Mouse (Mus musculus): Measurements from ENCODE around the gene Grin2a. TPM values are rescaled to one million over a fixed set of nuclear protein-coding genes. Genes with fewer than 3 reads are reported as not detected.
"Not testable (repeated sequence)": the region's sequence is repeated elsewhere in the genome, so short reads cannot be mapped to it uniquely, and the experiment has no call there.

Grin2a gene
- polyA plus RNA-seq, 2 experiments: not detected

GRCm38 (mm10) chr16:9616807-9617206 is 378.6 kb downstream of the Grin2a start:
- Histone ChIP-seq H3K27ac (no peak overlapping the region), H3K4me1 (replicated peaks; ENCODE audit: control insufficient read depth in 2 of 2, insufficient read depth in 2 of 2, low read length in 1 of 2) (no peaks in the 10 kb centered on the region), H3K27me3 (ENCODE audit: control insufficient read depth, insufficient read depth, low read length) (no peaks in the 10 kb centered on the region), H3K9ac (replicated peaks) (no peak overlapping the region), H3K36me3 (replicated peaks; ENCODE audit: control insufficient read depth, insufficient read depth, low read depth) (no peaks in the 10 kb centered on the region), H3K4me3 (ENCODE audit: insufficient read depth in 1 of 2, low read depth in 2 of 2, low read length in 2 of 2) (no peak overlapping the region), H3K9me3 (ENCODE audit: control insufficient read depth, low read length) (no peaks in the 10 kb centered on the region), H3K4me2 (ENCODE audit: low read depth) (no peak overlapping the region)
- WGBS (ENCODE audit: insufficient replicate concordance): 53% methylated on average over 4 of the region's 4 CpGs
- DNase-seq (ENCODE audit: low read depth in 3 of 3, low spot score in 3 of 3): no peak
- no peak for ATAC-seq (ENCODE audit: insufficient read depth)
- TF ChIP-seq EP300 (IDR thresholded peaks at IDR 0.05; ENCODE audit: low read depth) (no peak), CTCF (IDR thresholded peaks at IDR 0.05; ENCODE audit: low read depth) (no peak)

DNA sequence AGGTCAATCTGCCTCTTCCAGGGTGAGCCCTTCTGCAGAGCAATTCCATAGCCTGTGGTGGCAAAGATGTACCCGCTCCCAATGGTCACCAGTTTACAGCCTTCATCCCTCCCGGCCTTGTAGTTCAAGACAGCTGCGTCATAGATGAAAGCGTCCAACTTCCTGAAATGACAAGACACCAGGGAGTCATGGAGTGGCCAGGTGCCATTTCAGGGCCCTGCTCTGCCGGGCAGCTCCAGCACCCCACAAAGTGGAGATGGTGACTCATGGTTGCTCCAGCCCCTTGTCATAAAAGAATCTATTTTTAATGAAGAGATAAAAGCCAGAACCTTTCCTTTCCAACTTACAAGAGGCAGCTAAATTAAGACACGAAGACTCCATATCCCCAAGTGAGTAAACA is 382.8 kb downstream of the Grin2a start:
- not testable (repeated sequence) for H3K27me3 ChIP-seq (ENCODE audit: control insufficient read depth, insufficient read depth, low read length); H3K4me1 ChIP-seq (replicated peaks; ENCODE audit: control insufficient read depth in 2 of 2, insufficient read depth in 2 of 2, low read length in 1 of 2); H3K27ac ChIP-seq; H3K9me3 ChIP-seq (ENCODE audit: control insufficient read depth, low read length); H3K36me3 ChIP-seq (replicated peaks; ENCODE audit: control insufficient read depth, insufficient read depth, low read depth); ATAC-seq (ENCODE audit: insufficient read depth); H3K9ac ChIP-seq (replicated peaks); H3K4me3 ChIP-seq (ENCODE audit: insufficient read depth in 1 of 2, low read depth in 2 of 2, low read length in 2 of 2); H3K4me2 ChIP-seq (ENCODE audit: low read depth); DNase-seq (ENCODE audit: low read depth in 3 of 3, low spot score in 3 of 3)
- 63% methylated on average over 5 of the region's 6 CpGs for WGBS (ENCODE audit: insufficient replicate concordance)

DNA sequence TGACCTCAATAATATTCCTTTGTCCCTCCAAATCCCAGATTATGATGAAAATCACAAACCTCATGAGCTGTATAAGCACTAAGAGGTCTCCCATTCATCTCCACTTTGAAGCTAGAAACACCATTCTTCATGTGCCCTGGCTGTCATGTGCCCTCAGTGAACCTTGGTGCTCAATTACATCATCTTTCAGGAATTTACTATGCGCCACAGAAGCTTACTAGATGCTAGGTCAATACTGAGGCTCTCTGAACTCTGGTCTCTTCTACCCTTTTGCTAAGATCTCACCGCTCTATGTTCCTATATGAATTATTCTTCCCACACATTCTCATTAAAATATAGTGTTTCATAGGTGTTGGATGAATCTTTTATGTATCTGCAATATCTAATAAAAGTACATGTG is 387.9 kb downstream of the Grin2a start:
- peaks cover 0 to 1% of the 10 kb centered on the region in 2 experiments; a peak in 1 of 4 replicates for H3K4me1 ChIP-seq (replicated peaks; ENCODE audit: control insufficient read depth in 2 of 2, insufficient read depth in 2 of 2, low read length in 1 of 2)
- H3K27ac ChIP-seq: no peak overlapping the region
- no peaks in the 10 kb centered on the region for H3K9me3 ChIP-seq (ENCODE audit: control insufficient read depth, low read length)
- no peak overlapping the region for H3K4me2 ChIP-seq (ENCODE audit: low read depth)
- DNase-seq (ENCODE audit: low read depth in 3 of 3, low spot score in 3 of 3) (peak in 2 of 3 experiments; percentile 2 to 4), ATAC-seq (ENCODE audit: insufficient read depth) (no peak)
- no peak overlapping the region for H3K4me3 ChIP-seq (ENCODE audit: insufficient read depth in 1 of 2, low read depth in 2 of 2, low read length in 2 of 2)
- H3K36me3 ChIP-seq (replicated peaks; ENCODE audit: control insufficient read depth, insufficient read depth, low read depth): no peaks in the 10 kb centered on the region
- TF ChIP-seq CTCF (IDR thresholded peaks at IDR 0.05; ENCODE audit: low read depth) (no peak), EP300 (IDR thresholded peaks at IDR 0.05; ENCODE audit: low read depth) (no peak)
- WGBS (ENCODE audit: insufficient replicate concordance): 58% methylated on average over 2 of the region's 2 CpGs
- no peaks in the 10 kb centered on the region for H3K27me3 ChIP-seq (ENCODE audit: control insufficient read depth, insufficient read depth, low read length)
- H3K9ac ChIP-seq (replicated peaks): no peak overlapping the region

GRCm38 (mm10) chr16:9603983-9604382 is 391.4 kb downstream of the Grin2a start:
- no peak overlapping the region for H3K9ac ChIP-seq (replicated peaks)
- ATAC-seq (ENCODE audit: insufficient read depth) (no peak), DNase-seq (ENCODE audit: low read depth in 3 of 3, low spot score in 3 of 3) (no peak)
- H3K4me1 ChIP-seq (replicated peaks; ENCODE audit: control insufficient read depth in 2 of 2, insufficient read depth in 2 of 2, low read length in 1 of 2): peaks cover 0 to 1% of the 10 kb centered on the region in 2 experiments; a peak in 1 of 4 replicates
- WGBS (ENCODE audit: insufficient replicate concordance): 66% methylated on average over 5 of the region's 5 CpGs
- no peaks in the 10 kb centered on the region for H3K9me3 ChIP-seq (ENCODE audit: control insufficient read depth, low read length)
- no peak overlapping the region for H3K4me3 ChIP-seq (ENCODE audit: insufficient read depth in 1 of 2, low read depth in 2 of 2, low read length in 2 of 2)
- H3K4me2 ChIP-seq (ENCODE audit: low read depth): no peak overlapping the region
- TF ChIP-seq CTCF (IDR thresholded peaks at IDR 0.05; ENCODE audit: low read depth) (no peak), EP300 (IDR thresholded peaks at IDR 0.05; ENCODE audit: low read depth) (no peak)
- no peaks in the 10 kb centered on the region for H3K36me3 ChIP-seq (replicated peaks; ENCODE audit: control insufficient read depth, insufficient read depth, low read depth)
- H3K27me3 ChIP-seq (ENCODE audit: control insufficient read depth, insufficient read depth, low read length): no peaks in the 10 kb centered on the region
- no peak overlapping the region for H3K27ac ChIP-seq

GRCm38 (mm10) chr16:9602579-9602978 is 392.8 kb downstream of the Grin2a start:
- Histone ChIP-seq H3K4me1 (replicated peaks; ENCODE audit: control insufficient read depth in 2 of 2, insufficient read depth in 2 of 2, low read length in 1 of 2) (no peaks in the 10 kb centered on the region; a peak in 1 of 4 replicates), H3K36me3 (replicated peaks; ENCODE audit: control insufficient read depth, insufficient read depth, low read depth) (no peaks in the 10 kb centered on the region), H3K4me2 (ENCODE audit: low read depth) (no peak overlapping the region), H3K27ac (no peak overlapping the region), H3K9ac (replicated peaks) (no peak overlapping the region), H3K27me3 (ENCODE audit: control insufficient read depth, insufficient read depth, low read length) (no peaks in the 10 kb centered on the region), H3K4me3 (ENCODE audit: insufficient read depth in 1 of 2, low read depth in 2 of 2, low read length in 2 of 2) (no peak overlapping the region), H3K9me3 (ENCODE audit: control insufficient read depth, low read length) (no peaks in the 10 kb centered on the region)
- TF ChIP-seq EP300 (IDR thresholded peaks at IDR 0.05; ENCODE audit: low read depth): no peak
- no peak for TF ChIP-seq CTCF (IDR thresholded peaks at IDR 0.05; ENCODE audit: low read depth)
- ATAC-seq (ENCODE audit: insufficient read depth) (no peak), DNase-seq (ENCODE audit: low read depth in 3 of 3, low spot score in 3 of 3) (no peak)
- 59% methylated on average over 2 of the region's 2 CpGs for WGBS (ENCODE audit: insufficient replicate concordance)

Data from liver, embryonic 14.5 days (tissue).